Mouse (Mus musculus) mouse trophoblast stem cell (cell line): ENCODE data around the gene Pcbp2.

Source experiments
- in situ Hi-C, 2 experiments: fragments of 300-500 bp; cut with MseI, MboI; formaldehyde crosslinking; loops; 2 replicates in 1 of 2; 3 replicates in 1 of 2; pipeline ENCODE4 v1.15.1; 2025

Gene Pcbp2

GRCm38 (mm10) chr15:102461430-102462075, 8.8 kb upstream of the Pcbp2 start:
- in situ Hi-C loops = no loop called here

GRCm38 (mm10) chr15:102463666-102464065, 6.7 kb upstream of the Pcbp2 start:
- in situ Hi-C loops = no loop called here

GRCm38 (mm10) chr15:102468675-102469370, 1.5 kb upstream of the Pcbp2 start:
- in situ Hi-C loops = no loop called here

- in situ Hi-C loops = no loop called here
These were observed 411 bp downstream of the Pcbp2 start for GRCm38 (mm10) chr15:102470605-102471294.

GRCm38 (mm10) chr15:102471295-102471645, 931 bp downstream of the Pcbp2 start:
- in situ Hi-C loops = no loop called here

GRCm38 (mm10) chr15:102471727-102472126, 1.4 kb downstream of the Pcbp2 start:
- in situ Hi-C loops = no loop called here

GRCm38 (mm10) chr15:102473246-102473645, 2.9 kb downstream of the Pcbp2 start:
- in situ Hi-C loops = no loop called here

GRCm38 (mm10) chr15:102474520-102474919, 4.2 kb downstream of the Pcbp2 start:
- in situ Hi-C loops = no loop called here

- in situ Hi-C loops = no loop called here
These were observed 12.8 kb downstream of the Pcbp2 start for GRCm38 (mm10) chr15:102483136-102483535.

GRCm38 (mm10) chr15:102485853-102486252, 15.5 kb downstream of the Pcbp2 start:
- in situ Hi-C loops = no loop called here

GRCm38 (mm10) chr15:102487664-102488063, 17.3 kb downstream of the Pcbp2 start:
- in situ Hi-C loops = no loop called here

GRCm38 (mm10) chr15:102498322-102498721, 28.0 kb downstream of the Pcbp2 start:
- in situ Hi-C loops = no loop called here

- in situ Hi-C loops = no loop called here
These were observed 29.0 kb downstream of the Pcbp2 start for GRCm38 (mm10) chr15:102499370-102499769.

GRCm38 (mm10) chr15:102499851-102500250, 29.5 kb downstream of the Pcbp2 start:
- in situ Hi-C loops = no loop called here

GRCm38 (mm10) chr15:102500479-102500878, 30.1 kb downstream of the Pcbp2 start:
- in situ Hi-C loops = no loop called here

GRCm38 (mm10) chr15:102501084-102501814, 30.9 kb downstream of the Pcbp2 start:
- in situ Hi-C loops = no loop called here

- in situ Hi-C loops = no loop called here
These were observed 32.0 kb downstream of the Pcbp2 start for GRCm38 (mm10) chr15:102502254-102502840.

GRCm38 (mm10) chr15:102503447-102503846, 33.1 kb downstream of the Pcbp2 start, which contains the start of gene Gm10337:
Gene Gm10337, plus strand, starts transcription at chr15:102503722.
- in situ Hi-C loops = no loop called here

- in situ Hi-C loops = no loop called here
These were observed 33.8 kb downstream of the Pcbp2 start for GRCm38 (mm10) chr15:102503924-102504782.

- in situ Hi-C loops = no loop called here
These were observed 34.9 kb downstream of the Pcbp2 start for GRCm38 (mm10) chr15:102505073-102505769.
